Comparison of ENCODE assay signal across 7 mouse cellular contexts in genomic region chr17:45599446-45600242, GRCm38 (mm10). TPM values are rescaled to one million over a fixed set of nuclear protein-coding genes. Genes with fewer than 3 reads are reported as not detected.
DNase-seq lines count a peak whose midpoint lies in the region; ATAC-seq and TF ChIP-seq lines count a peak whose summit lies in the region.

Gene Slc29a1, minus strand, starts transcription at chr17:45599606.

- no peak for TF ChIP-seq CTCF in Patski (IDR thresholded peaks at IDR 0.05)
- no peak for TF ChIP-seq CTCF in brain, embryonic 14.5 days (IDR thresholded peaks at IDR 0.05; ENCODE audit: borderline replicate concordance, extremely low read depth, insufficient read depth, insufficient read length)
- TF ChIP-seq CTCF in lung, postnatal 0 days (IDR thresholded peaks at IDR 0.05): no peak; the same call in 1 of the 2 replicates

- no peak for TF ChIP-seq POLR2A in brain, embryonic 14.5 days (IDR thresholded peaks at IDR 0.05; ENCODE audit: borderline replicate concordance, extremely low read depth, insufficient read depth, insufficient read length, poor library complexity, severe bottlenecking)

- no peaks in the 10 kb centered on the region for H3K36me3 ChIP-seq in forebrain, embryonic 14.5 days (ENCODE audit: control insufficient read depth, insufficient read depth, low read length)
- no peaks in the 10 kb centered on the region for H3K36me3 ChIP-seq in lung, postnatal 0 days (ENCODE audit: insufficient read depth, low read length)

- no peak for DNase-seq in Patski (ENCODE audit: low read depth, low spot score)
- DNase-seq in brain, embryonic 14.5 days (ENCODE audit: low read depth): no peak
- peak; percentile 37 for DNase-seq in forebrain, embryonic 14.5 days (ENCODE audit: low spot score)
- no peak for DNase-seq in layer of hippocampus, postnatal 10 days (ENCODE audit: low spot score in 2 of 2)
- peak; percentile 83 for DNase-seq in lung, postnatal 0 days (ENCODE audit: low spot score)
- peak; percentile 62 for DNase-seq in skeletal muscle tissue, adult 2 months (ENCODE audit: low read depth, low spot score)

- H3K4me3 ChIP-seq in forebrain, embryonic 14.5 days (ENCODE audit: low read depth, low read length): peak within 1 kb of the TSS; percentile 24
- H3K4me3 ChIP-seq in lung, postnatal 0 days (ENCODE audit: low read depth, low read length): peak within 1 kb of the TSS; percentile 28

- no peak for ATAC-seq in Patski
- ATAC-seq in forebrain, embryonic 14.5 days: no peak
- no peak for ATAC-seq in hematopoietic stem cell, adult 5-6 weeks (replicated peaks in 1 of 2; ENCODE audit: insufficient read depth in 1 of 2, low FRiP score in 2 of 2, low TSS enrichment in 1 of 2, low read depth in 1 of 2, poor library complexity in 2 of 2, severe bottlenecking in 2 of 2)
- ATAC-seq in lung, postnatal 0 days: peak; percentile 70

- POLR2A ChIA-PET in Patski (lab: Charles Lee): no interaction called here

- in situ Hi-C loops in Patski (cut with MboI; ENCODE audit: low pct_unique_long_range_greater_than_20kb): no loop called here

- H3K9me3 ChIP-seq in forebrain, embryonic 14.5 days (replicated peaks; ENCODE audit: control insufficient read depth, low read length): no peaks in the 10 kb centered on the region
- no peaks in the 10 kb centered on the region for H3K9me3 ChIP-seq in lung, postnatal 0 days (ENCODE audit: low read length)

- H3K4me2 ChIP-seq in forebrain, embryonic 14.5 days (ENCODE audit: low read length): peak within 1 kb of the TSS; percentile 55
- peak within 1 kb of the TSS; percentile 63 for H3K4me2 ChIP-seq in lung, postnatal 0 days (replicated peaks; ENCODE audit: low read depth, low read length)

- no peak within 1 kb of the TSS for H3K27ac ChIP-seq in forebrain, embryonic 14.5 days (ENCODE audit: low read depth, low read length)
- no peak within 1 kb of the TSS for H3K27ac ChIP-seq in lung, postnatal 0 days (ENCODE audit: low read length)

- H3K27me3 ChIP-seq in Patski: peaks cover 4% of the 10 kb centered on the region
- peaks cover 28% of the 10 kb centered on the region for H3K27me3 ChIP-seq in forebrain, embryonic 14.5 days (replicated peaks; ENCODE audit: control insufficient read depth, insufficient read depth, low read length)
- no peaks in the 10 kb centered on the region for H3K27me3 ChIP-seq in lung, postnatal 0 days (replicated peaks; ENCODE audit: insufficient read depth, low read length)

- 17% methylated on average over 32 of the region's 32 CpGs for WGBS in forebrain, embryonic 14.5 days
- 20% methylated on average over 32 of the region's 32 CpGs for WGBS in lung, postnatal 0 days

- TF ChIP-seq EP300 in lung, postnatal 0 days (IDR thresholded peaks at IDR 0.05): no peak

- H3K9ac ChIP-seq in forebrain, embryonic 14.5 days (ENCODE audit: low read length): peak within 1 kb of the TSS; percentile 48
- H3K9ac ChIP-seq in lung, postnatal 0 days (replicated peaks; ENCODE audit: low read depth): 0 out of 2 replicates have a peak within 1 kb of the TSS, but pooled peaks have one; percentile 26

- CTCF ChIA-PET in Patski (lab: Charles Lee): interaction anchor here (1.2 to 1.4 kb wide), 3 partner anchors 11 to 18 kb away, joined by 3 to 7 read pairs (median 3); no protein-coding TSS in a partner anchor

- peaks cover 13% of the 10 kb centered on the region; the same call in 1 of the 2 replicates for H3K4me1 ChIP-seq in forebrain, embryonic 14.5 days (ENCODE audit: control insufficient read depth, insufficient read depth, low read length)
- H3K4me1 ChIP-seq in lung, postnatal 0 days (ENCODE audit: insufficient read depth, low read depth, low read length): peaks cover 21% of the 10 kb centered on the region

RNA-seq across cellular contexts. Expression of gene Slc29a1, which starts in this region (rescaled TPM):
- polyA plus RNA-seq in Patski (2021): 39.4 TPM
- polyA plus RNA-seq in brain, embryonic 14.5 days (2012; rRNA removed): 43.6 and 60.9 TPM in 2 replicates
- polyA plus RNA-seq in forebrain, embryonic 14.5 days (2014; fragmentation: Nextera tagmentation; extraction: Ambion mirVana): 53.0 and 60.9 TPM in 2 replicates
- 70.4 and 70.6 TPM in 2 replicates for total RNA-seq in hematopoietic stem cell, adult 5-6 weeks (2017)
- 10 to 100 TPM; 27.1 to 37.0 TPM for total RNA-seq in layer of hippocampus, postnatal 10 days (2021)
- 99.8 and 120 TPM in 2 replicates for polyA plus RNA-seq in lung, postnatal 0 days (2015; fragmentation: Nextera tagmentation; extraction: Ambion mirVana)

Comparison
In these comparisons a context has a peak if more than half of its experiments do, and no peak if none do; other contexts are left out.
1. DNase-seq: peak in forebrain, embryonic 14.5 days (single experiment), lung, postnatal 0 days (single experiment) and skeletal muscle tissue, adult 2 months (single experiment); none in Patski (single experiment), brain, embryonic 14.5 days (single experiment) and layer of hippocampus, postnatal 10 days (0 of 2).